Mouse (Mus musculus): ENCODE results near the gene Ifi211. TPM values are rescaled to one million over a fixed set of nuclear protein-coding genes. Genes with fewer than 3 reads are reported as not detected.
"Not testable (repeated sequence)": the region's sequence is repeated elsewhere in the genome, so short reads cannot be mapped to it uniquely, and the experiment has no call there.

The Ifi211 gene
- 14.3 to 32.8 TPM (median 24.4 TPM) in 3 replicates for total RNA-seq (2017)

- ATAC-seq (replicated peaks; ENCODE audit: insufficient number of reproducible peaks, low FRiP score, low TSS enrichment, poor library complexity, severe bottlenecking): peak; percentile 64
These were observed at the start of gene Ifi211 for GRCm38 (mm10) chr1:173912548-173913255. TSS of gene Ifi211 (minus strand) at chr1:173913046.

GRCm38 (mm10) chr1:173961491-173961890 lies 48.6 kb upstream of the Ifi211 start:
- ATAC-seq (replicated peaks; ENCODE audit: insufficient number of reproducible peaks, low FRiP score, low TSS enrichment, poor library complexity, severe bottlenecking): not testable (repeated sequence)

DNA sequence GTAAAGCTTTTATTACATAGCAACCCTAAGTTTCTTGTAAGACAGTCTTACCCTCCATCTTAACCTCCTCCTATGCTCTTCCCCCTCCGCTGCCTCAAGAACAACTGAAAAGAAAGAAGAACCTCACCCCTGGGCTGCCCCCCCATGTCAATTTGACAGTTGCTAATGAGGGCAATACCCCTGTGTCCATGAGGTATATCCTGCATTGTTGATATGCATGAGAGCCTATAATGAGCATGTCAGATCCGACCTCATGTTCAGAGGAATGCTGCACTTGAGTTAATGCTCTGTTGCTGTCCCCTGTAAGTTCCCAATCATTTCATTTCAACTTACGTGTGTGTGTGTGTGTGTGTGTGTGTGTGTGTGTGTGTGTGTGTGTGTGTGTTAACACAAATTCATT lies 47.2 kb upstream of the Ifi211 start:
- ATAC-seq (replicated peaks; ENCODE audit: insufficient number of reproducible peaks, low FRiP score, low TSS enrichment, poor library complexity, severe bottlenecking): not testable (repeated sequence)

GRCm38 (mm10) chr1:173955839-173956527 lies 43.1 kb upstream of the Ifi211 start:
- not testable (repeated sequence) for ATAC-seq (replicated peaks; ENCODE audit: insufficient number of reproducible peaks, low FRiP score, low TSS enrichment, poor library complexity, severe bottlenecking)

DNA sequence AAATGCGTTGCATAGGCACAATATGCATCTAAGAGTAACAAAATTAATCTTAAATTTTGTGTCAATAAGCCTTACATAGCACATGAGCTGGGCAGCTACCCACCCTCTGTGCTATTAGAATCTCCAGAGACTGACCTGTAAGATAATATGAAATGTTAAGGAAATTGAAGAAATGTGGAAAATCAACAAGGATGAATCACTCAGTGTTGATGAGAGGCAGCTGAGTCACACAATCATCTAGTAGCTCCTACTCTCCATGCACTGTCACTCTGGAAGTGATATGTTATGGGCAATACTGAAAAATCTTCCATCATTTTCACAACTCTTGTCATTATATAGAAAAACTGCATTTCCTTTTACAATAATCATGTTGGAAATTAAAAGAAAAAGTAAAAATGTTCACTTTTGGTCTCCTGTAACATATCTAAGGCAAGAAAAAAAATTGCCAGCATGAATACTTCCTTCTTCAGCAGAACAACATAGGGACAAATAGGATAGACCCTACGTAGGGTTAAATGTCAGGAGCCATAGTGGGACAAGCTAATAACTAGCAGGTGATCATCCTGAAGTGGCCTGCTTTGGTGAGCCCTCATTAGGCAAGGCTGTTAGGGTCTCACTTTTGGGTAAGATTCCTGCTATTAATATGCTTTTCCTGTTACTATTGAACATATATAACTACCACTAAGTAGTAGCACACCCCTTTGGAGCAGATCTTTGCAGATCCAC lies 42.4 kb upstream of the Ifi211 start:
- ATAC-seq (replicated peaks; ENCODE audit: insufficient number of reproducible peaks, low FRiP score, low TSS enrichment, poor library complexity, severe bottlenecking): no peak

DNA sequence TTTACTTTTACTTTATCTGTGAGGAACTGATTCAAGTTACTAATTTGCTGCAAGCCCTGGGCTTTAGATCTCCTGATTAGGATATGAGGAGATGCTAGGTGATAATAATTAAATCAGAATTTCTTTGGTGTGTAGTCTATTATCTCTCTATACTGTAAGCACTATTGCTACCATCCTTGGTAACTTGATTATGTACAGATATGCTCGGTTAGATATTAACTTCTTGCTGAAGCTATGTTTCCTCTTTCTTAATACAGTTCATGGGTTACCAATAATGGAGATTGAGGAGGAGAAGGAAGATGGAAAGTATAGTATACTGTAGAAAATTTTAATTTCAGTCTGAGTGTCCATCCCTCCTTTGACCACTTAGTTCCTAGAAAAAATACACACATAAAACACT lies 40.7 kb upstream of the Ifi211 start:
- ATAC-seq (replicated peaks; ENCODE audit: insufficient number of reproducible peaks, low FRiP score, low TSS enrichment, poor library complexity, severe bottlenecking): no peak

DNA sequence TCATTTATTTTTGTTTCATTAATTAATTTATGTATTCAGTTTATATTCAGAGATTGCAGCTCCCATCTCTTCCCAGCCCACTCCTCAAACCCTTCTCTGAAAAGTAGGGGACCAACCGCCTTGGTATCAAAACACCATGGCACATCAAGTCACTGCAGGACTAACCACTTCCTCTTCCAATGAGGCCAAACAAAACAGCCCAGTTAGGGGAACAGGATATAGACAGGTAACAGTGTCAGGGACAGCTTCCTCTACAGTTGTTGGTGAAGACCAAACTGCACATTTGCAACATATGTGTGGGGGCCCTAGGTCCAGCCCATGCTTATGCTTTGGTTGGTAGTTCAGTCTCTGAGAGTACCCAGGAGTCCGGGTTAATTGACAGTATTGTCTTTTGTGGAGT lies 36.2 kb upstream of the Ifi211 start:
- ATAC-seq (replicated peaks; ENCODE audit: insufficient number of reproducible peaks, low FRiP score, low TSS enrichment, poor library complexity, severe bottlenecking): peak; percentile 73; the same call in 1 of the 2 replicates

- ATAC-seq (replicated peaks; ENCODE audit: insufficient number of reproducible peaks, low FRiP score, low TSS enrichment, poor library complexity, severe bottlenecking): not testable (repeated sequence)
These were observed 29.9 kb upstream of the Ifi211 start for GRCm38 (mm10) chr1:173942780-173943066.

DNA sequence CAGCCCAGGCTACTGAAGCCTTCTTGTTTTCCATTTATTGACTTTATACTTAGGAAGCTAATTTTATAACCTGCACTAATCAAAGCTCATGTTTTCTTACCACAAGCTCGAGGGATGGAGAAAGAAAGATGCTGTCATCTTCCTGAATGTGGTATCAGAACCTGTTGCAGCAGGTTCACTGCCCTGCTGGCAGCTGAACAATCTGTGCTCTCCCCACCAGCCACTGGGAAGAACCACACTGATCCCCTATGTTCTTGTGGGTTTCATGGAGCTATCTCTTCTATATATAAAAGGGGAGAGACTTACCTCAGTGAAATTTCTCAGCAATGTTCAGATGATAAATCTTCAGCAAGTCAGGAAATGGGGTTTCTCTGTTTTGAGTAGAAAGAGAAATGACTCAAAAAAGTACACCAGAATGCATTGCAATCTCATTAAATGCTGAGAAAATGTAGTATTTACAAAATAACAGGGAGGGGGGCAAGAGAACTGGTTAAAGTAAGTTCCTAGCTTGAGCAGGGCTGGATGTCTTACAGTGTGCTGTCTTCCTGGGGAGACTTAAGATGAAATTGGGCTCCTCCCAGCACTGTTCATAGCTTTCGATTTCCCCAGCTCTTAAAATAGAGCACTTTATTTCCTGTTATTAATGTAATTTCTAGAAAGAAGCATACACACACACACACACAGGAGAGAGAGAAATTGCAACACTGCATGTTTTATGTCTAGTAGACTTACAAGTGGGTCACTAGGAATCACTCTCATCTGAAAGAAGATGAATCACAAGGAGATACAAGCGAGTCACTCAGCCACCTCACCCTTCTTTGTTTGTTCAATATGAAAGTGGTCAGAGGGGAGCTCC lies 29.3 kb upstream of the Ifi211 start, which contains the start of the genes Mndal and Ifi203:
Gene Mndal (minus strand): TSS at position 568 of the 856 bp plus-strand sequence.
Gene Ifi203 (minus strand): TSS at position 749 of the 856 bp plus-strand sequence.
- peak; percentile 64 for ATAC-seq (replicated peaks; ENCODE audit: insufficient number of reproducible peaks, low FRiP score, low TSS enrichment, poor library complexity, severe bottlenecking)

- not testable (repeated sequence) for ATAC-seq (replicated peaks; ENCODE audit: insufficient number of reproducible peaks, low FRiP score, low TSS enrichment, poor library complexity, severe bottlenecking)
These were observed 28.7 kb upstream of the Ifi211 start for GRCm38 (mm10) chr1:173941522-173941921.

DNA sequence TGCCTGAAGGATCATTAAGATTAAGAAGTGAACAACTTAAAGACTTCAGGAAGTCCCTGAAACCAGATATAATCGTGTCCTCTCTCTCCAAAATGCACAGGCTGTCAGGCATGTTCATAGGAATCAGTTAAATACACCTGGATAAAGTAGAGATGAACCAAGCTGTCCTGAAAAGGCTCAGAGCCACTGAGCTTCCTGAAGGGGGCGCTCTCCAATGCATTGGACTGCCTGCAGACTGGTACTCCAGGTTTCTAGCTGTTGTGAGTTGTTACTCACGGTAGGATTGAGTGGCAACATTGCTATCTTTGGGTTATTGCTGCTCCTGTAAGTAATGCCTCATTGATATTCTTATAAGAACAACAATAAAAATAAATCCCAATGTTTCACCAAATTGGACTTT lies 6.4 kb upstream of the Ifi211 start:
- ATAC-seq (replicated peaks; ENCODE audit: insufficient number of reproducible peaks, low FRiP score, low TSS enrichment, poor library complexity, severe bottlenecking): not testable (repeated sequence)

DNA sequence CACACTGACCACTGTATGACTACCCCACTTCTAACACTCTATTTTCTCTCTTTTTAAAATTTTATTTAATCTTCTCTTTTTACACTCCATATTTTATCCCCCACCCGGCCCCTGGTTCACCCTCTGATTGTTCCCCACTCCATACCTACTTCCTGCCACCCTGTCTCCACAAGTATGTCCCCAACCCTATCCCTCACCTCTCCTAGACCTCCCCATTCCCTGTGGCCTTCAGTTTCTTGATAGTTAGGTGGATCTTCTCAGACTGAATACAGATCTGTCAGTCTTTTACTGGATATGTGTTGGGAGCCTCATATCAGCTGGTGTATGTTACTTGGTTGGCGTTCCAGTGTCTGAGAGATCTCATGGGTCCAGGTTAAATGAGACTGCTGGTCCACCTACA lies 1.7 kb upstream of the Ifi211 start:
- no peak for ATAC-seq (replicated peaks; ENCODE audit: insufficient number of reproducible peaks, low FRiP score, low TSS enrichment, poor library complexity, severe bottlenecking)

GRCm38 (mm10) chr1:173913256-173913791 lies 478 bp upstream of the Ifi211 start:
- not testable (repeated sequence) for ATAC-seq (replicated peaks; ENCODE audit: insufficient number of reproducible peaks, low FRiP score, low TSS enrichment, poor library complexity, severe bottlenecking)

DNA sequence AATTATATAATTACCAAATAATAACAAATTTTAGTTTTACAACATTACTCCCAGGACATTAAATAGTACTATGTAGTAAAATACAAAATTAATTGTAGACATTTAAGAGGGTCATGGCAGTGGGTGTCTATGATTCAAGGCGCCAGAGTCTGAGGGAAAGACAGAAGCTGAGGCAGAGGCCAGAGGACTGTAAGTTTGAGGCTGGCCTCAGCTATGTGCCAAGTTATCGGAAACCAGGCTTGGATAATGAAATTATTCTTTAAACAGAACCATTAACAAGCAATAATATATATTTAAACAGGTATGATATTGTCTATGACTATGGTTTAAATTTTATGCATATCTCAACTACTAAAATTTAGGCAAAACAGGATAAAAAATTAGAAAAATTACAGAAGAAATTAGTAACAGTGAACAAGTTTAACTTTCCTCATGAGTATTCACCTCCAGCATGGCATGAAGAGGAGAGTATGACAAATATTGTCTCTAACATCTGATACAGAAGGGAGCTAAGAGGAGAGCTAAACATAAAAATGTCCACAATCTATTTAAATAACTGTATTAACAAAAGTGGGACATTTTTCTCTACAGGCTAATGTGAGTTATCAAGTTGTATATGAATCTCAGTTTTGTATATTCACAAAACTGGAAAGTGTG lies 910 bp downstream of the Ifi211 start:
- no peak for ATAC-seq (replicated peaks; ENCODE audit: insufficient number of reproducible peaks, low FRiP score, low TSS enrichment, poor library complexity, severe bottlenecking)

GRCm38 (mm10) chr1:173908390-173908789 lies 4.5 kb downstream of the Ifi211 start:
- peak; percentile 12; the same call in 1 of the 2 replicates for ATAC-seq (replicated peaks; ENCODE audit: insufficient number of reproducible peaks, low FRiP score, low TSS enrichment, poor library complexity, severe bottlenecking)

DNA sequence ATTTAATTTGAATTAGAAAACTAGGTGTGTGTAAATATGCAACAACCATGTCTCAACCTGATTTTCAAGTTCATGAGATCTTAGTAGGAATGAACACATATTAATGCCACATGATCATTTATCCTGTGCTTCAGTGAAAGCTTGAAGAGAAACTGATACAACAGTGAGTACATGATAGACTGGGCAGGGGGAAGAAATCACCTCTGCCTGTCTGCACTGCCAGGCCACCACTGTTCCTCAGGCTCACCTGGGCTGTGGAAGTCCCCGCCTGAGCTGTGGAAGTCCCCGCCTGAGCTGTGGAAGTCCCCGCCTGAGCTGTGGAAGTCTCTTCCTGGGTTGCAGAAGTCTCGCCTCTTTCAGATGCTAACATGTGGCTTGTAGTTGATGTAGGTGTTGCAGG lies 7.0 kb downstream of the Ifi211 start:
- ATAC-seq (replicated peaks; ENCODE audit: insufficient number of reproducible peaks, low FRiP score, low TSS enrichment, poor library complexity, severe bottlenecking): not testable (repeated sequence)

- not testable (repeated sequence) for ATAC-seq (replicated peaks; ENCODE audit: insufficient number of reproducible peaks, low FRiP score, low TSS enrichment, poor library complexity, severe bottlenecking)
These were observed 23.1 kb downstream of the Ifi211 start for GRCm38 (mm10) chr1:173889741-173890140.

Data from monocyte, adult 5-6 weeks (primary cell).